Mouse (Mus musculus) forebrain, embryonic 11.5 days (tissue): ENCODE measurements around the gene Ccdc91. TPM values are rescaled to one million over a fixed set of nuclear protein-coding genes. Genes with fewer than 3 reads are reported as not detected.

Experiments used
- ATAC-seq: fragments of 200-750 bp; cut with Nextera tagmentation; replicated peaks from 2 replicates; pipeline ENCODE4 v1.8.0; 2017; ENCODE audit warnings: moderate TSS enrichment; ENCODE audit not compliant: low FRiP score
- DNase-seq: peaks from one replicate; pipeline ENCODE4 v3.0.0-alpha.2; 2017; ENCODE audit warnings: low spot score
- H3K27ac ChIP-seq: fragments of 300-500 bp; sonication (generic); 2 replicates; pipeline ENCODE4 v1.5.1; 2014; ENCODE audit warnings: low read depth, low read length
- H3K27me3 ChIP-seq: fragments of 300-500 bp; sonication (generic); 2 replicates; pipeline ENCODE4 v1.6.1; 2014; ENCODE audit warnings: mild to moderate bottlenecking, low read length, mixed read lengths; ENCODE audit not compliant: control insufficient read depth, insufficient read depth
- H3K36me3 ChIP-seq: fragments of 300-500 bp; sonication (generic); 2 replicates; pipeline ENCODE4 v1.6.1; 2014; ENCODE audit warnings: mild to moderate bottlenecking, low read length, moderate library complexity, mixed read lengths; ENCODE audit not compliant: control insufficient read depth, insufficient read depth
- H3K4me1 ChIP-seq: fragments of 300-500 bp; sonication (generic); replicated peaks from 2 replicates; pipeline ENCODE4 v1.6.1; 2014; ENCODE audit warnings: low read length, mixed read lengths; ENCODE audit not compliant: control insufficient read depth, insufficient read depth
- H3K4me2 ChIP-seq: fragments of 300-500 bp; sonication (generic); 2 replicates; pipeline ENCODE4 v1.6.1; 2014; ENCODE audit warnings: low read depth, mild to moderate bottlenecking, low read length, moderate library complexity, mixed read lengths; ENCODE audit not compliant: severe bottlenecking
- H3K4me3 ChIP-seq: fragments of 300-500 bp; sonication (generic); 2 replicates; pipeline ENCODE4 v1.5.1; 2014; ENCODE audit warnings: low read depth, low read length
- H3K9ac ChIP-seq: fragments of 300-500 bp; sonication (generic); 2 replicates; pipeline ENCODE4 v1.6.1; 2014; ENCODE audit warnings: low read length
- H3K9me3 ChIP-seq: fragments of 300-500 bp; sonication (generic); 2 replicates; pipeline ENCODE4 v1.6.1; 2016; ENCODE audit warnings: low read length, mixed read lengths; ENCODE audit not compliant: control insufficient read depth
- WGBS: fragments of 180-500 bp; shearing (Covaris S2); extraction: QIAGEN DNeasy Blood & Tissue Kit; methylation state at CpG from one replicate; pipeline ENCODE4 v1.1.7; 2014; 5-methylcytosine and 5-hydroxymethylcytosine counted together
- polyA plus RNA-seq: library from polyadenylated mRNA; unstranded; fragments of >200 nt; fragmentation: Nextera tagmentation; extraction: Ambion mirVana; gene quantifications from 2 replicates; pipeline ENCODE4 v1.2.1, GENCODE M21; 2014

The Ccdc91 gene
- polyA plus RNA-seq, 1 experiment from 2014 or later = 27.3 TPM

- ATAC-seq (no peak), DNase-seq (no peak)
- Histone ChIP-seq H3K9me3 (no peaks in the 10 kb centered on the region), H3K4me1 (no peaks in the 10 kb centered on the region), H3K4me3 (no peak overlapping the region), H3K27ac (no peak overlapping the region), H3K9ac (no peak overlapping the region), H3K4me2 (no peak overlapping the region), H3K27me3 (no peaks in the 10 kb centered on the region), H3K36me3 (no peaks in the 10 kb centered on the region)
Measured at GRCm38 (mm10) chr6:147658025-147658424, 182.4 kb downstream of the Ccdc91 start.

DNA sequence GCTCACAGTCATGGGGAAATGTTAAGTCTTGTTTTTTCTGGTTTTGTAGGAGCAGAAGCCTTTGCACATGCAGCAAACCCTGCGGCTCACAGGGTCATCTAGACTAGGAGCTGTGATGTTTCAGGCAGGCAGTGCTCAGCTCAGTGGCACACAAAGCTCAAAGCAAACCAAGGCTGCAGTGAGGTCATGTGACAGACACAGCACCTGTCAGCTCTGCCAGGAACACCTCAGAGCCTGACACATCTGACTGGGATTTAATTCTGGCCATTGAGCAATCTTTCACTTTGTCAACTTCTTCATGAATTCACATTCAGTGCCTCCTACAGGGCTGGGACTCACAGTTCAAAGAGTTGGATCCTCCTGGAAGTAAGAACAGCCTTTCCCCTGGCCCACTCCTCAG lies 185.1 kb downstream of the Ccdc91 start:
- WGBS = 94% methylated on average over 1 of the region's 1 CpGs
- no peaks in the 10 kb centered on the region for H3K9me3 ChIP-seq
- no peaks in the 10 kb centered on the region for H3K4me1 ChIP-seq

DNA sequence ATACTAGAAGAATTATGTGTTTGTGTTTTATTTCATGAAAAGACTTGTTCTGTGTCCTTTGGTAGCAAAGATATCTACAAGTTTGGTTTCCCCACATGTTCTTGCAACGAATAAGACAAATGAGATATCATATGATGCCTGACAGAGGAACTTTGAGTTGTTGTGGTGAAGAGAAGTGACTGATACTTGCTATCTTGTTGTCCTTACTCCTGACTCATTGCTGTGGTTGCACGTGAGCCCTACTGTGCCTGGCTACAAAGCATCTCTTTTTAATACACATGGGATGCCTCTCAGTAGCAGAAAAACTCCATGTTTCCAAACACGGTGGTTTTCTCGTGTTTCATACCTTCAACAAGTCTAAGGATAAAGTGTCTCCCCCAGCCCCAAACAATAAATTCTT lies 186.2 kb downstream of the Ccdc91 start:
- Histone ChIP-seq H3K36me3 (no peaks in the 10 kb centered on the region), H3K27me3 (no peaks in the 10 kb centered on the region), H3K27ac (no peak overlapping the region), H3K9ac (no peak overlapping the region), H3K4me1 (no peaks in the 10 kb centered on the region), H3K4me2 (no peak overlapping the region), H3K4me3 (no peak overlapping the region), H3K9me3 (no peaks in the 10 kb centered on the region)
- ATAC-seq (no peak), DNase-seq (no peak)
- whole genome bisulfite sequencing = 77% methylated on average over 4 of the region's 4 CpGs

More for the DNA sequence above, 185.1 kb downstream of the Ccdc91 start:
- Histone ChIP-seq H3K27ac (no peak overlapping the region), H3K36me3 (no peaks in the 10 kb centered on the region), H3K27me3 (no peaks in the 10 kb centered on the region), H3K9ac (no peak overlapping the region), H3K4me2 (no peak overlapping the region), H3K4me3 (no peak overlapping the region)
- ATAC-seq = no peak
- no peak for DNase-seq

- DNase-seq (no peak), ATAC-seq (no peak)
- Histone ChIP-seq H3K4me2 (no peak overlapping the region), H3K36me3 (no peaks in the 10 kb centered on the region), H3K4me3 (no peak overlapping the region), H3K9me3 (no peaks in the 10 kb centered on the region), H3K27ac (no peak overlapping the region), H3K9ac (no peak overlapping the region), H3K27me3 (no peaks in the 10 kb centered on the region), H3K4me1 (no peaks in the 10 kb centered on the region)
- 83% methylated on average over 2 of the region's 2 CpGs for WGBS
Measured at GRCm38 (mm10) chr6:147662610-147663009, 187.0 kb downstream of the Ccdc91 start.

DNA sequence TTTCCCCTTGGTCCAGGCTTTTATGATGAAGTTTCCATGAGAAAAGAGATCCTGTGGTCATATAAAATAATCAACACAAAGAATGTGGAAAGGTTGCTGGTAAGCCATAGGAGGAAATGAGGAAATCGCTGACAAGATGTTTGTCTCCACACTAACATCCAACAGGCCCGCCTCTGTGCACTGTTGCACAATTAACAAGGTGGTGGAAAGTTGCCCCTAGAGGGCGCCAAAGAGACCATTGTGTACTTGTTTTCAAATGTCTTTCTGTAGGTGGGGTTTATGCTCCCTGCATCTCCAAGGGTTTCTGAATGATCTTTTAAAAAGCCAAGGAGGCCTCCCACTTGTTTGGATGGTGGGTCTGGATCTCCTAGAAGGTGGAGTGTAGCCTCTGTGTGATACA lies 188.7 kb downstream of the Ccdc91 start:
- Histone ChIP-seq H3K9ac (no peak overlapping the region), H3K4me2 (no peak overlapping the region), H3K27me3 (no peaks in the 10 kb centered on the region), H3K27ac (no peak overlapping the region), H3K4me3 (no peak overlapping the region), H3K36me3 (no peaks in the 10 kb centered on the region), H3K9me3 (no peaks in the 10 kb centered on the region), H3K4me1 (no peaks in the 10 kb centered on the region)
- ATAC-seq = no peak
- WGBS = 54% methylated on average over 3 of the region's 3 CpGs
- peak; percentile 69 for DNase-seq

- Histone ChIP-seq H3K4me2 (no peak overlapping the region), H3K27me3 (no peaks in the 10 kb centered on the region), H3K4me1 (no peaks in the 10 kb centered on the region), H3K9me3 (no peaks in the 10 kb centered on the region), H3K9ac (no peak overlapping the region), H3K4me3 (no peak overlapping the region), H3K36me3 (no peaks in the 10 kb centered on the region), H3K27ac (no peak overlapping the region)
- no peak for DNase-seq
- WGBS = 100% methylated on average over 1 of the region's 1 CpGs
- no peak for ATAC-seq
Measured at GRCm38 (mm10) chr6:147671366-147671765, 195.7 kb downstream of the Ccdc91 start.

- WGBS = 84% methylated on average over 2 of the region's 2 CpGs
- no peak overlapping the region for H3K4me2 ChIP-seq
- no peak overlapping the region for H3K4me3 ChIP-seq
- H3K9ac ChIP-seq = no peak overlapping the region
- no peaks in the 10 kb centered on the region for H3K36me3 ChIP-seq
- no peaks in the 10 kb centered on the region for H3K27me3 ChIP-seq
- no peaks in the 10 kb centered on the region for H3K9me3 ChIP-seq
- DNase-seq (no peak), ATAC-seq (no peak)
- H3K27ac ChIP-seq = no peak overlapping the region
- no peaks in the 10 kb centered on the region for H3K4me1 ChIP-seq
Measured at GRCm38 (mm10) chr6:147672481-147672880, 196.9 kb downstream of the Ccdc91 start.

DNA sequence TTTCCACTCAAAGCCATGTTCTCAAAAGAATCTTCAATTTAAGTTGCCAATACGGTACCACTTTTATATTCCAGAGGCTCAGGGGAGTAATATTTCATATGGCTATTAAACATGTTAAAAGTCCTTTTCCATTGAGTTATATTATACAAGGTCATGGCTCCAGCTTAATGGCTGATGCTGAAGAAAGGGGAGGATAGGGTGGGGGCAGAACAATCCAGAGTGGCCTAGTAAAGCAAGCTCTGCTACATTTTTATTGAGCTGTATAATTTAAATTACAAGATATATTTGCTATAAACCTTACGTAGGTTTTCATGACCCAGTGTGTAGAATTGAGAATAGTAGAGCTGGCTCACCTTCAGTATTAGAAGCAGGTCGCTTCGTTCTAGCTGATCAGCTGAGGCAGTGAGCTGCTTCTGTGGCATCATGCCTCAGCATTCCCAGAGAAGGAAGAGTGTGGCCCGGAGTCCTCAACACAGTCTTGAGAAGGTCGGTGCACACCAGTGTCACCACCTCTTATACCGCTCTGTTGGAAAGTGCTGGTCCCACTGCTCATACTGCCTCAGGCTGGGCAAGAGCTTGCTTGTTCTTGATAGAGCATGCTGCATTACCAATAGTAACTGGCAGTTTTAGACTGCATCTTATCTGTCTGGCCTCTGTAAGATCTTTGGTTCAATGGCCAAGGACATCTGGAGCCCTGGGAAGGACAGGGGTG lies 199.6 kb downstream of the Ccdc91 start:
- 91% methylated on average over 7 of the region's 7 CpGs for WGBS
- H3K9me3 ChIP-seq = no peaks in the 10 kb centered on the region
- H3K4me2 ChIP-seq = no peak overlapping the region
- no peaks in the 10 kb centered on the region for H3K27me3 ChIP-seq
- peak; percentile 38 for DNase-seq
- no peak overlapping the region for H3K27ac ChIP-seq
- no peak for ATAC-seq
- no peak overlapping the region for H3K4me3 ChIP-seq
- H3K9ac ChIP-seq = no peak overlapping the region
- H3K36me3 ChIP-seq = no peaks in the 10 kb centered on the region
- H3K4me1 ChIP-seq = no peaks in the 10 kb centered on the region

DNA sequence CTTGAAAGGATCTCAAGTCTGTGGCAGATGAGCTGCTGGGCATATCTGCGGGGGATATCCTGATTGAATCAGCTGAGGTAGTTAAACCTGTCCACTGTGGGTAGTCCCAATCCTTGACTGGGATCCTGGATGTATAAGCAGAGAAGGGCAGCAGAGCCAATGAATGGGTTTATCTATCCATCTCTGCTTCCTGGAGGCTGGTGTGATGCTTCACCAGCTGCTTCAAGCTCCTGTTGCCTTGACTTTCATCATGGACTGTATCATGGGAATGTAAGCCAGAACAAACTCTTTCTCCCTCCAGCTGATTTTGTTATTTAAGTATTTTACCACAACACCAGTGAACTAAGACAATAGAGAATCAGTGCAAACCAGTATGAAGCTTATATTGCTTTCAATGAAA lies 200.6 kb downstream of the Ccdc91 start:
- WGBS = 100% methylated on average over 1 of the region's 1 CpGs
- no peak overlapping the region for H3K9ac ChIP-seq
- no peak overlapping the region for H3K4me2 ChIP-seq
- DNase-seq (no peak), ATAC-seq (no peak)
- H3K27me3 ChIP-seq = no peaks in the 10 kb centered on the region
- H3K9me3 ChIP-seq = no peaks in the 10 kb centered on the region
- H3K4me3 ChIP-seq = no peak overlapping the region
- no peak overlapping the region for H3K27ac ChIP-seq
- H3K4me1 ChIP-seq = no peaks in the 10 kb centered on the region
- H3K36me3 ChIP-seq = no peaks in the 10 kb centered on the region
